ENCODE assay signal across 8 mouse cellular contexts in the genomic region with DNA sequence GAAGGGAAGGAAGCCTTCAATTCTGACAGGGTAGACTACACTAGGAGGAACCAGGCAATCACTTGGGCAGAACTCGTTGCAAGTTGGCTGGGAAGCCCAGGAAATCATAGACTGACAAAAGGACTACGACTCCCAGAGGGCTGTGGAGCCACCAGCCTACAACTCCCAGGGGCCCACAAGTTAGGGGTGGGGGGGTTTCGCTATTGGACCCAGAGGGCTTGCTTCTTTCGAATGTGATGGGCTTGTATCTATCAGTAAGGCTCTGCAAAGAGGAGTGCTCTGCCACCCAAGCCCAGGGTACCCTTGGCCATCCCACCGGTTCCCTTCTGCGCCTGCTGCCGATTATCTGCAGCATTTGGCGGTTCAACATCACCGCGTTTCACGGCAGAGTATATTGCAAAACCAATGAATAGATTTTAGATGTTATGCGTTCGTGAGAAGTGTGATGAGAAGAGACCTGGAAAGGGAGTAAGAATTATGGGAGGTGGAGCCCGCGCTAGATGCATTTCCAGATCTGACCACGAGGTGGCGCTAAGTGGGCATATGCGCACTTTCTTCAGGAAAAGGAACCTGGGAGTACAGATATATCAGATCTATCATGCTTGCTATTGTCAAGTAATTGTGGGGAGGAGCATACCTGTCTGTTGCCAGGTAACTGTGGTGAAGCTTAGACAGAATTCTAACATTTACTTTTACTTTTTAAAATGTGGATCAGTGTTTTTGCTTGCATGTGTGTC. TPM values are rescaled to one million over a fixed set of nuclear protein-coding genes. Genes with fewer than 3 reads are reported as not detected.
DNase-seq lines count a peak whose midpoint lies in the region; ATAC-seq lines count a peak whose summit lies in the region.

No protein-coding gene starts in this region.

- ATAC-seq in frontal cortex, adult (ENCODE audit: low TSS enrichment): peak; percentile 99
- peak; percentile 47; the same call in 1 of the 2 replicates for ATAC-seq in lung, embryonic 15.5 days (ENCODE audit: borderline replicate concordance, extremely low read depth, low FRiP score, low TSS enrichment)

- peak; percentile 27 for DNase-seq in MN1 (ENCODE audit: low spot score)
- DNase-seq in cerebellum, adult 8-10 months: peak; percentile 80
- peak; percentile 70 for DNase-seq in hindbrain, embryonic 10.5 days (ENCODE audit: low spot score)
- DNase-seq in layer of hippocampus, adult 9-10 months (ENCODE audit: low spot score): peak; percentile 90
- peak; percentile 73 for DNase-seq in ovary, postnatal 14 days (ENCODE audit: low spot score)
- DNase-seq in thymus, postnatal 10 days (ENCODE audit: low spot score in 2 of 2): peak; percentile 22 to 63

- H3K4me3 ChIP-seq in hindbrain, embryonic 10.5 days: peak overlapping the region; percentile 40
- H3K4me3 ChIP-seq in lung, embryonic 15.5 days: peak overlapping the region; percentile 30

- H3K36me3 ChIP-seq in hindbrain, embryonic 10.5 days: no peaks in the 10 kb centered on the region
- no peaks in the 10 kb centered on the region for H3K36me3 ChIP-seq in lung, embryonic 15.5 days

- H3K9me3 ChIP-seq in hindbrain, embryonic 10.5 days: no peaks in the 10 kb centered on the region
- no peaks in the 10 kb centered on the region for H3K9me3 ChIP-seq in lung, embryonic 15.5 days

- H3K27ac ChIP-seq in hindbrain, embryonic 10.5 days: no peak overlapping the region
- no peak overlapping the region for H3K27ac ChIP-seq in lung, embryonic 15.5 days

- H3K9ac ChIP-seq in lung, embryonic 15.5 days: no peak overlapping the region

- WGBS in hindbrain, embryonic 10.5 days: 11% methylated on average over 18 of the region's 18 CpGs
- 12% methylated on average over 18 of the region's 18 CpGs for WGBS in lung, embryonic 15.5 days

- no peaks in the 10 kb centered on the region for H3K4me1 ChIP-seq in hindbrain, embryonic 10.5 days (replicated peaks)
- no peaks in the 10 kb centered on the region for H3K4me1 ChIP-seq in lung, embryonic 15.5 days

- no peaks in the 10 kb centered on the region for H3K27me3 ChIP-seq in hindbrain, embryonic 10.5 days (ENCODE audit: insufficient read depth, poor library complexity, severe bottlenecking)
- no peaks in the 10 kb centered on the region for H3K27me3 ChIP-seq in lung, embryonic 15.5 days

- peak overlapping the region; percentile 42 for H3K4me2 ChIP-seq in lung, embryonic 15.5 days

RNA-seq across cellular contexts. Expression of a gene that starts 30.1 kb away (rescaled TPM):
- 7.8 and 9.8 TPM in 2 replicates for polyA plus RNA-seq in hindbrain, embryonic 10.5 days (2016; fragmentation: Nextera tagmentation; extraction: Ambion mirVana)
- polyA plus RNA-seq in lung, embryonic 15.5 days (2015; fragmentation: Nextera tagmentation; extraction: Ambion mirVana): 12.8 and 13.3 TPM in 2 replicates

Comparison
In these comparisons a context has a peak if more than half of its experiments do, and no peak if none do; other contexts are left out.
1. DNase-seq: peak in every context shown above with its lines; median percentile 90 in layer of hippocampus, adult 9-10 months; 80 in cerebellum, adult 8-10 months; 73 in ovary, postnatal 14 days; 70 in hindbrain, embryonic 10.5 days; 42 in thymus, postnatal 10 days; 27 in MN1.